Mouse (Mus musculus) spleen, adult 2 months (tissue): ENCODE data around the gene Aoc3.

ENCODE experiments used
- CTCF ChIP-seq: fragments of 200-500 bp; IDR thresholded peaks from 2 replicates; pipeline ENCODE4 v1.5.1; 2011; ENCODE audit warnings: mild to moderate bottlenecking, inconsistent platforms; ENCODE audit not compliant: insufficient read depth, insufficient read length, insufficient replicate concordance; ENCODE audit errors: extremely low read depth
- POLR2A ChIP-seq: fragments of 200-500 bp; IDR thresholded peaks from 2 replicates; pipeline ENCODE4 v1.6.1; 2011; ENCODE audit warnings: low read depth, low read length, inconsistent platforms

- TF ChIP-seq CTCF, result no peak
- TF ChIP-seq POLR2A, result no peak
Measured at GRCm38 (mm10) chr11:101334516-101334915, 4.1 kb downstream of the Aoc3 start.
